Mouse (Mus musculus): ENCODE measurements around the gene 1700067P10Rik. TPM values are rescaled to one million over a fixed set of nuclear protein-coding genes. Genes with fewer than 3 reads are reported as not detected.

The 1700067P10Rik gene
- polyA plus RNA-seq, 1 experiment, result not detected

DNA sequence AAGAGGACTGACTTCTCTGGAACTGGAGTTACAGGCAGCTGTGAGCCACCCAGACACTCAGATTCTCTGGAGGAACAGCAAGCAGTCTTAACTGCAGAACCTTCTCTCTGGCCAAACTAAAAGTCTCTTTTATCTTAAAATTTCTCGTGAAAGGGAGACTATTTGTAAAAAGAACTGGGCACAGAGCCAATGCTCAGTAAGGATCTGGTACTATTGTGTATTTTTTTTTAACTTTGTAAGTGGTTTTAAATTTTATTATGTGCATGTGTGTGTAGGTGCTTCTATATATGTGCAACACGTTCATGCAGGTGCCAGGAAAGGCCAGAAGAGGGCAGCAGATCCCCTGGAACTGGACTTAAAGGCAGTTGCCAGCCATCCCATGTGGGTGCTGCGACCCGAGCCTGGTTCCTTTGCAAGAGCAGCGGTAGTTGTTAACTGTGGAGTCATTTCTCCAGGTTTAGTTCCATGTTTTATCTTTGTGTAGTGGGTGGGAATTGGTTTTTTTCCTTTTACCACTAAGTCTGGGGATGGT lies 4.2 kb downstream of the 1700067P10Rik start:
- Histone ChIP-seq H3K27me3 (ENCODE audit: control insufficient read depth, insufficient read depth, insufficient read length) (peaks cover 44% of the 10 kb centered on the region), H3K79me3 (ENCODE audit: low read depth) (no peaks in the 10 kb centered on the region), H3K4me3 (ENCODE audit: insufficient read depth, poor library complexity, severe bottlenecking) (no peak overlapping the region), H3K36me3 (ENCODE audit: control insufficient read depth, insufficient read depth) (no peaks in the 10 kb centered on the region), H3ac (ENCODE audit: control insufficient read depth, insufficient read length, low read depth) (no peak overlapping the region), H3K79me2 (ENCODE audit: control insufficient read depth, insufficient read depth) (no peaks in the 10 kb centered on the region)
- TF ChIP-seq CEBPB (IDR thresholded peaks at IDR 0.05; ENCODE audit: low read depth), result no peak
- no peak for TF ChIP-seq USF1 (IDR thresholded peaks at IDR 0.05; ENCODE audit: low read depth)
- TF ChIP-seq MYOD1 (IDR thresholded peaks at IDR 0.05; ENCODE audit: control insufficient read depth, insufficient read length, low read depth), result no peak
- no peak for TF ChIP-seq CTCF (IDR thresholded peaks at IDR 0.05; ENCODE audit: control insufficient read depth, insufficient read depth, insufficient read length)
- TF ChIP-seq MAX (IDR thresholded peaks at IDR 0.05), result no peak
- no peak for TF ChIP-seq MYOG (IDR thresholded peaks at IDR 0.05; ENCODE audit: control insufficient read depth, extremely low read depth, insufficient read length)
- TF ChIP-seq FOSL1 (IDR thresholded peaks at IDR 0.05; ENCODE audit: insufficient read depth, low read length, poor library complexity, severe bottlenecking), result no peak

DNA sequence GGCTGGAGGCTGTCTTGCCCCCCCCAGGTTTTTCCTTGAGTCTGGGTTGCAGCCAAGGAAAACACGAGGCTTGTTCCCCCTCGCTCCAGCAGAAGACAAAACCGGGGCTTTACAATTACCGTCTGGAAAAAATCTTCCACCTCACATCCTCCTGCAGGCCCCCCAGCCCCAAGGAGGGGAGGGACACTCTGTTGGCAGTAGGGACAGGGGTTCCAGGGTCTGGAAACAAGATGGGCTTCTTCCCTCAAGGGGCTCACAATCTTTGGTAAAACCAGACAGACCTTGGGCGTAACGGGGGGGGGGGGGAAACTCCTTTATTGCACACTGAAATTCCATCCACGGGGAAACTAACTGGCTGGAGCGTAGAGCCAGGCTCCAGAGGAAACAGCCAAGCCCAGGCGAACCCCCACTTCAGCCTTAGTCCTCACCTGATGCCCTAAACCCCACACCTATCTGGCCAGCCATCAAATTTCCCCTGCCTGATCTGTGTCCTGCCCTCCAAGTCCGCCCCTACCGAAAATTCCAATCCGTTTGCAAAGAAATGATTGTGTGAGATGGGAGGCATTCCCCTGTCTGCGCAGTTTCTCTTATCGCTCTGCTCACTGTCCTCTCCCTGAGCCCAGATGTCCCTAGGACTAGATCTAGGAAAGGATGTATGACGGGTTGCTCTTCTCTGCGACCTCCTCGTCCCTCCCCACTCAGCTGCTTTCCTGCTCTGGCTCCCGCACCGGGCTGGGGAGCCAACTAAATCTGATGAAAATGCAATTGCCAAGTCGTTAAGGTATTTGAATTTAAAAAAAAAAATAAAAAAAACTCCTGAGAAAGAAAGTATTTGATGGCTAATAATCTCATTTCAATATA lies 5.9 kb downstream of the 1700067P10Rik start:
- no peaks in the 10 kb centered on the region for H3K79me3 ChIP-seq (ENCODE audit: low read depth)
- no peak overlapping the region for H3ac ChIP-seq (ENCODE audit: control insufficient read depth, insufficient read length, low read depth)
- TF ChIP-seq MYOD1 (IDR thresholded peaks at IDR 0.05; ENCODE audit: control insufficient read depth, insufficient read length, low read depth) (no peak), FOSL1 (IDR thresholded peaks at IDR 0.05; ENCODE audit: insufficient read depth, low read length, poor library complexity, severe bottlenecking) (no peak), MYOG (IDR thresholded peaks at IDR 0.05; ENCODE audit: control insufficient read depth, extremely low read depth, insufficient read length) (no peak), CEBPB (IDR thresholded peaks at IDR 0.05; ENCODE audit: low read depth) (no peak), USF1 (IDR thresholded peaks at IDR 0.05; ENCODE audit: low read depth) (no peak), CTCF (IDR thresholded peaks at IDR 0.05; ENCODE audit: control insufficient read depth, insufficient read depth, insufficient read length) (no peak), MAX (IDR thresholded peaks at IDR 0.05) (no peak)
- no peaks in the 10 kb centered on the region for H3K79me2 ChIP-seq (ENCODE audit: control insufficient read depth, insufficient read depth)
- H3K4me3 ChIP-seq (ENCODE audit: insufficient read depth, poor library complexity, severe bottlenecking), result no peak overlapping the region
- H3K27me3 ChIP-seq (ENCODE audit: control insufficient read depth, insufficient read depth, insufficient read length), result peaks cover 58% of the 10 kb centered on the region
- H3K36me3 ChIP-seq (ENCODE audit: control insufficient read depth, insufficient read depth), result no peaks in the 10 kb centered on the region

DNA sequence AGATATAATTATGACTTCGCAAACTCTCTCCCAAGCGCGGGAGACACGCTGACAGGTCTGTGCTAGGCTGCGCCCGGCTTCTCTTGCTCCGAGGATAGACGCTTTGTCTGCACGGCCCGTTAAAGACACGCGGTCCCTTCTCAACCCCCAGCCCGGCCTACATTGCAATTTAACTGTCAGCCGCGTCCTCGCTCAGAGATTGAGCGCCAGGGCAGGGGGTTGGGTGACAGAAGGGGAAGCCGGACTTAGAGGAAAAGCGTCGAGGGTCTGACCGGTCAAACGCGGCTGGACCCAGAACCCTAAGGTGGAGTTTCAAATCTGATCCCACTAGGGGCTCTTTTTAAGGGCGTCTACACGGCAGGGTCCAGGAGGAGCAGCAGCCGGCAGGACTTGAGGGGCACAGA lies 6.6 kb downstream of the 1700067P10Rik start:
- Histone ChIP-seq H3K4me3 (ENCODE audit: insufficient read depth, poor library complexity, severe bottlenecking) (no peak overlapping the region), H3K27me3 (ENCODE audit: control insufficient read depth, insufficient read depth, insufficient read length) (peaks cover 53% of the 10 kb centered on the region), H3K36me3 (ENCODE audit: control insufficient read depth, insufficient read depth) (no peaks in the 10 kb centered on the region), H3ac (ENCODE audit: control insufficient read depth, insufficient read length, low read depth) (no peak overlapping the region), H3K79me2 (ENCODE audit: control insufficient read depth, insufficient read depth) (no peaks in the 10 kb centered on the region), H3K79me3 (ENCODE audit: low read depth) (no peaks in the 10 kb centered on the region)
- TF ChIP-seq FOSL1 (IDR thresholded peaks at IDR 0.05; ENCODE audit: insufficient read depth, low read length, poor library complexity, severe bottlenecking) (no peak), CEBPB (IDR thresholded peaks at IDR 0.05; ENCODE audit: low read depth) (no peak), CTCF (IDR thresholded peaks at IDR 0.05; ENCODE audit: control insufficient read depth, insufficient read depth, insufficient read length) (no peak), MYOG (IDR thresholded peaks at IDR 0.05; ENCODE audit: control insufficient read depth, extremely low read depth, insufficient read length) (no peak), MAX (IDR thresholded peaks at IDR 0.05) (no peak), MYOD1 (IDR thresholded peaks at IDR 0.05; ENCODE audit: control insufficient read depth, insufficient read length, low read depth) (no peak), USF1 (IDR thresholded peaks at IDR 0.05; ENCODE audit: low read depth) (no peak)

DNA sequence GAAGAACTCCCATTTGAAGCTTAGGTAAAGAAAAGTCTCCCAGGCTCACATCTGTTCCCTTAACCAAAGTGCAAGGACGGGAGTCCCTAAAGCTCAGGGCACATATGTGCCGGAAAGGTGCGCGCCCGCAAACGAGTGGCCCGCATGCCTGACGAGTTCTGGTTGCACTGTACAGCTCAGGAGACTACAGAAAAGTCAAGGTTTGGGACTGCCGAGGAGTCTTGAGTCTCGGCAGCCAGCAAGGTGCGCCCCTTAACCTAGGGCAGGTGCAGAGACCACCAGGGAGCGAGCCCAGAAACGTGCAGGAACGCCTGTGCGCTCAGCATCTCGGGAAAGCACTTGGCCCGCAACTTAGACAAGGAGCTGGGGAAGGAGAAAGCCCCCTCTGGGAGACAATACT lies 7.2 kb downstream of the 1700067P10Rik start:
- H3K79me2 ChIP-seq (ENCODE audit: control insufficient read depth, insufficient read depth), result no peaks in the 10 kb centered on the region
- H3ac ChIP-seq (ENCODE audit: control insufficient read depth, insufficient read length, low read depth), result no peak overlapping the region
- H3K36me3 ChIP-seq (ENCODE audit: control insufficient read depth, insufficient read depth), result no peaks in the 10 kb centered on the region
- no peaks in the 10 kb centered on the region for H3K79me3 ChIP-seq (ENCODE audit: low read depth)
- H3K27me3 ChIP-seq (ENCODE audit: control insufficient read depth, insufficient read depth, insufficient read length), result peaks cover 53% of the 10 kb centered on the region
- no peak overlapping the region for H3K4me3 ChIP-seq (ENCODE audit: insufficient read depth, poor library complexity, severe bottlenecking)
- TF ChIP-seq USF1 (IDR thresholded peaks at IDR 0.05; ENCODE audit: low read depth) (no peak), MYOD1 (IDR thresholded peaks at IDR 0.05; ENCODE audit: control insufficient read depth, insufficient read length, low read depth) (no peak), MYOG (IDR thresholded peaks at IDR 0.05; ENCODE audit: control insufficient read depth, extremely low read depth, insufficient read length) (no peak), CEBPB (IDR thresholded peaks at IDR 0.05; ENCODE audit: low read depth) (no peak), FOSL1 (IDR thresholded peaks at IDR 0.05; ENCODE audit: insufficient read depth, low read length, poor library complexity, severe bottlenecking) (no peak), CTCF (IDR thresholded peaks at IDR 0.05; ENCODE audit: control insufficient read depth, insufficient read depth, insufficient read length) (no peak), MAX (IDR thresholded peaks at IDR 0.05) (no peak)

DNA sequence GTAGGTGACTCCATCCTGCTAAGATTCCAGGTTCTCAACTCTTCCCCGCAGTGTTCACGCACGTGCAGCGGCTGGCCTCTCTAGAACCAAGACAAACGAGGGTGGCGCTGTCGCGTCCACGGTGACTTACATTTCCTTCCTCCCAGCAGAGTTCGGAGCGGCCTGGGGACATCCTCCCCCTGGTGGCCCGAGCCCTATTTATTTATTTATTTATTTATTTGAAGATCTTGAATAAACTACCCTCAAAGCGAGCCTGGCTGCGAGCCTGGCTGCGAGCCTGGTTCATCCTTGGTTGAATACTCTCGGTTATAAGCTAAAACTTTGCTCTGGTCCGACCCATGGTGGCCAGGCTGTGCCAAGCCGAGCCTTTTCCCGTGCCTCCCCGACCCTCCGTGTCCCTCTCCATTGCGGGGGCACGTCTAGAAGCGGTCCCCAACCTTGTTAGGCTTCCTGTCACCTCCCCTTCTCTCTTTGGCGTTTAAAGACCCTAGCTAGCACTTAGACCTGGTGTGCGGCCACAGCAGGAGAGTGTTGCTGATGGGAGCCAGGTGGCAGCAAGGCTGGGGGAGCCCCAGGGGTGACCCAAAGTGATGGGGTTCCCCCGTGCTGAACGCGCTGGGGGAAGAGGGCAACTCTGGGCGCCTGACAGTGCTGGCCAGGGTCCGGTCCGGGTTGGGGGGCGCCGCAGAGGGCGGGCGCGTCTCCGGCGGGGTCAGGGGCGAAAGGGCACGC lies 8.1 kb downstream of the 1700067P10Rik start:
- H3ac ChIP-seq (ENCODE audit: control insufficient read depth, insufficient read length, low read depth), result no peak overlapping the region
- TF ChIP-seq FOSL1 (IDR thresholded peaks at IDR 0.05; ENCODE audit: insufficient read depth, low read length, poor library complexity, severe bottlenecking) (no peak), MYOG (IDR thresholded peaks at IDR 0.05; ENCODE audit: control insufficient read depth, extremely low read depth, insufficient read length) (no peak), CEBPB (IDR thresholded peaks at IDR 0.05; ENCODE audit: low read depth) (no peak), USF1 (IDR thresholded peaks at IDR 0.05; ENCODE audit: low read depth) (no peak), MYOD1 (IDR thresholded peaks at IDR 0.05; ENCODE audit: control insufficient read depth, insufficient read length, low read depth) (no peak), CTCF (IDR thresholded peaks at IDR 0.05; ENCODE audit: control insufficient read depth, insufficient read depth, insufficient read length) (no peak), MAX (IDR thresholded peaks at IDR 0.05) (no peak)
- H3K27me3 ChIP-seq (ENCODE audit: control insufficient read depth, insufficient read depth, insufficient read length), result peaks cover 53% of the 10 kb centered on the region
- no peaks in the 10 kb centered on the region for H3K36me3 ChIP-seq (ENCODE audit: control insufficient read depth, insufficient read depth)
- H3K79me3 ChIP-seq (ENCODE audit: low read depth), result no peaks in the 10 kb centered on the region
- H3K79me2 ChIP-seq (ENCODE audit: control insufficient read depth, insufficient read depth), result no peaks in the 10 kb centered on the region
- H3K4me3 ChIP-seq (ENCODE audit: insufficient read depth, poor library complexity, severe bottlenecking), result no peak overlapping the region
